Mouse (Mus musculus): ENCODE results near the gene Gtf2a1. TPM values are rescaled to one million over a fixed set of nuclear protein-coding genes. Genes with fewer than 3 reads are reported as not detected.

The Gtf2a1 gene
- 50.1 and 57.8 TPM in 2 replicates for polyA plus RNA-seq (2014; fragmentation: Nextera tagmentation; extraction: Ambion mirVana)

DNA sequence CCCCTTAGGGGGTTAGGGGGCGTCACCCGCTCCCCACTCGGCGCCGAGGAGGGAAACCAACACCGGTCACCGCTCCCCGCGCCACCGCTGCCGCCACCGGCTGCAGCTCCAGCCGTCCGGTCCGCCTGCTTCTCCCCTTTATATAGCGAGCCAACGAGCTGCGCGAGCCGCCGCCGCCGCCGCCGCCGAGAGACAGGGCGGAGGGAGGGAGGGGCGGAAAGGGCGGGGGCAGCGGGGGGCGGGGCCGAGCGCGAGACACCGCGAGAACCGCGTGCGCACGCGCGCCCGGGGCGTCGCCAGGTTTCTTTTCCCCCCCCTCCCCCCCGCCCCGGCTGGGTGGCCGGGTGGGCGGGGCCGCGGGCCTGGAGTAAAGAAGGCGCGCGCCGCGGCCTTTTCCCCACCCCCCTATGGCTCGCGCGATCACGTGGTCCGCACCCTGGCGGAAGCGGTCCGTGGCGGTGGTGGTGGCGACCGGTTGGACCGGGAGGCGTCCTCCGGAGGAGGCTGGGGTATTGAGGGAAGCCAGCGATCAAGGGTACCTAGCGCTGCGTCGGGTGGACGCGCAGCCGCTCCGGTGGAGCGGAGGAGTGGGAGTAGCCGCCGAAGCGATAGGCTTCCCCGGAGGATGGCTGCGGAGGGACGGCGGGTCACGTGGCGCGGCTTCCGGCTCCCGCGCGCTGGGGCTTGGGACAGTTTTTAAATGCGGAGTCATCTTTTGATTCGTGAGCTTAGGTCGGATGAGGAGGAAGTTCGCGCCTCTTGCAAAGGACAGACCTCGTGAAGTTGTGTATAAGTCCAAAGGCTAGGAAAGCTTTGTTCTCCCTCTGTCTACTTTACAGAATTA lies at the start of gene Gtf2a1:
Gene Gtf2a1 (minus strand): TSS at position 641 of the 844 bp plus-strand sequence.
- peak within 1 kb of the TSS; percentile 100 for H3K27ac ChIP-seq
- H3K27me3 ChIP-seq (ENCODE audit: control insufficient read depth, insufficient read depth, low read length) = no peaks in the 10 kb centered on the region
- peak within 1 kb of the TSS; percentile 95 for H3K4me3 ChIP-seq (replicated peaks; ENCODE audit: low read length)
- H3K4me2 ChIP-seq (replicated peaks) = peak within 1 kb of the TSS; percentile 82
- H3K9ac ChIP-seq = peak within 1 kb of the TSS; percentile 100
- WGBS = under 1% methylated on average over 69 of the region's 99 CpGs
- peak; percentile 97 for DNase-seq (ENCODE audit: low spot score)
- H3K4me1 ChIP-seq (replicated peaks; ENCODE audit: control insufficient read depth, insufficient read depth, low read length) = peaks cover 18% of the 10 kb centered on the region
- no peaks in the 10 kb centered on the region for H3K9me3 ChIP-seq (ENCODE audit: control insufficient read depth, low read length)
- peaks cover 9% of the 10 kb centered on the region for H3K36me3 ChIP-seq (replicated peaks; ENCODE audit: control insufficient read depth, insufficient read depth)
- peak; percentile 85 for ATAC-seq (ENCODE audit: low FRiP score)

DNA sequence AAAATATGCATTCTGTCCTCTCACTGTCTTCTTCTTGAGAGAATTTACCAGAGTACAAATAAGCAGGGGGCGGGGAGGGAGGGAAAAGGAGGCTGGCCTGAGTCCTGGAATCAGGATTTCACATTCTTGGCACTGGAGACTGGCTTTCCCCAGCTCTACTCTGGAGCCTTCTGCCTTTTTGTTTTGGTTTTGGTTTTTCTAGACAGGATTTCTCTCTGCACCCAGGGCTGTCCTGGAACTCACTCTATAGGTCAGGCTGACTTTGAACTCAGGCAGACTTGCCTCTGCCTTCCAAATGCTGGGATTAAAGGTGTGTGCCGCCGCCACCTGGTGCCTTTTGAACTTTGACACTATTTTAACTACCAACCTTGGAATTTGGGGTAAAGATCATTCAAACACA lies 48.1 kb upstream of the Gtf2a1 start:
- Histone ChIP-seq H3K27me3 (ENCODE audit: control insufficient read depth, insufficient read depth, low read length) (no peaks in the 10 kb centered on the region), H3K36me3 (replicated peaks; ENCODE audit: control insufficient read depth, insufficient read depth) (no peaks in the 10 kb centered on the region), H3K4me1 (replicated peaks; ENCODE audit: control insufficient read depth, insufficient read depth, low read length) (peaks cover 23% of the 10 kb centered on the region; the same call in 1 of the 2 replicates), H3K9me3 (ENCODE audit: control insufficient read depth, low read length) (no peaks in the 10 kb centered on the region), H3K27ac (no peak overlapping the region), H3K4me2 (replicated peaks) (no peak overlapping the region), H3K4me3 (replicated peaks; ENCODE audit: low read length) (no peak overlapping the region), H3K9ac (no peak overlapping the region)
- ATAC-seq (ENCODE audit: low FRiP score) (no peak), DNase-seq (ENCODE audit: low spot score) (no peak)
- 86% methylated on average over 3 of the region's 3 CpGs for WGBS

DNA sequence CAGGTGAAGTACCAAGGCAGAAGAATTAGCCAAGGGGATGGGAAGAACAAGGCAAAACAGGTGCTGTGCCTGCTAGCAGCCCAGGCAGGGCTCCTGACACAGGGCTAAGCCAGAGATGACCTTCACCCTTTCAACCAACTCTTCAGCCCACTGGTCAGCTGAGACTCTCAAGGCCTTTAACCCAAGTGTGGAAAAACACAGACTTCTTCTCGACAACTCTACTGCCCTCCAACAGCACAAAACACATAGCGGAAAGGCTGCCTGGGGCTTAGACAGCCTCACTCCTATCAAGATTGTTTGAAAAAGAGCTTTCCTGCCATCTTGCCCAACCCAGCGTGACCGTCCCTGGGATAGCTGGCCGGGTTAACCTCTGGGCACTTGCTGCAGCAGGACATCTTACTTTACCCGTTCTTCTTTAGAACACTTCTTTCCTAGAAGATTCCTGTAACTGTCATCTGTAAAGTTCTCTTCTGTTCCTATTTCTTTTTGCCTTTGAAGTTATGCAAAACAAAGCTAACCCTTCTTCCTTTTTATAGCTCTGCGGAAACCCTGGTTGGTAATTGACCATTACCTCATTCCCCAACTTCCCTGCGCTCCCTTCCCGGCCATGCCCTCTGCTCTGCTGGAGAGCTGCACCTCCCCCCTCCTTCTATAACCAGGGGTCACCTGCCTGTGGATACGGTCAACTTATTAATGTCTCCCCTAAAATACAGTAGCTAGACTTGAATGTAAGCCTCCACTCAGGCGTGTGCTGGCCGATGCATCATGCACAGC lies 47.0 kb upstream of the Gtf2a1 start:
- H3K4me3 ChIP-seq (replicated peaks; ENCODE audit: low read length) = no peak overlapping the region
- H3K27ac ChIP-seq = no peak overlapping the region
- 76% methylated on average over 12 of the region's 12 CpGs for WGBS
- no peak overlapping the region for H3K4me2 ChIP-seq (replicated peaks)
- no peak overlapping the region for H3K9ac ChIP-seq
- DNase-seq (ENCODE audit: low spot score) (no peak), ATAC-seq (ENCODE audit: low FRiP score) (no peak)
- peaks cover 14% of the 10 kb centered on the region; the same call in 1 of the 2 replicates for H3K4me1 ChIP-seq (replicated peaks; ENCODE audit: control insufficient read depth, insufficient read depth, low read length)
- 0 out of 2 replicates have a peak, but pooled peaks cover 2% of the 10 kb centered on the region for H3K9me3 ChIP-seq (ENCODE audit: control insufficient read depth, low read length)
- H3K27me3 ChIP-seq (ENCODE audit: control insufficient read depth, insufficient read depth, low read length) = no peaks in the 10 kb centered on the region
- H3K36me3 ChIP-seq (replicated peaks; ENCODE audit: control insufficient read depth, insufficient read depth) = no peaks in the 10 kb centered on the region

- Histone ChIP-seq H3K36me3 (replicated peaks; ENCODE audit: control insufficient read depth, insufficient read depth) (no peaks in the 10 kb centered on the region), H3K9me3 (ENCODE audit: control insufficient read depth, low read length) (no peaks in the 10 kb centered on the region), H3K27me3 (ENCODE audit: control insufficient read depth, insufficient read depth, low read length) (no peaks in the 10 kb centered on the region), H3K9ac (no peak overlapping the region), H3K27ac (no peak overlapping the region), H3K4me1 (replicated peaks; ENCODE audit: control insufficient read depth, insufficient read depth, low read length) (no peaks in the 10 kb centered on the region), H3K4me3 (replicated peaks; ENCODE audit: low read length) (no peak overlapping the region), H3K4me2 (replicated peaks) (no peak overlapping the region)
- no peak for DNase-seq (ENCODE audit: low spot score)
- ATAC-seq (ENCODE audit: low FRiP score) = no peak
- 88% methylated on average over 5 of the region's 5 CpGs for WGBS
These were observed 36.2 kb upstream of the Gtf2a1 start for GRCm38 (mm10) chr12:91626482-91626881.

DNA sequence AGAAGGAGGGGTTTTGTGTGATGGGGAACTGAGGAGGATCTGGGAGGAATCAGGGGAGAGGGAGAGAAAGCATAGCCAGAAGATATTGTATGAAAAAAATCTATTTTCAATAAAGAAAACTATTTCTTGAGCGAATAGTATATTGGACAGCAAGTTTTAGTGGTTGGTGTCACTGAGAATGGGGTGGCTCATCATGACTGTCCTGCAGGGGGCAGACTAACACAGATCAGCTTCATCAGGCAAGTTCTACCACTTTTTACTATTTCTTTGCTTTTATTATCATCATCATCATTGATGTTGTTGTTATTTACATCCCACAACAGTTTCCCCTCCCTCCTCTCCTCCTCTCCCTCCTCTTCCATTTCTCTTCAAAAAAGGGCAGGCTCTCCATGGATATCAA lies 34.7 kb upstream of the Gtf2a1 start:
- Histone ChIP-seq H3K27ac (no peak overlapping the region), H3K4me3 (replicated peaks; ENCODE audit: low read length) (no peak overlapping the region), H3K4me1 (replicated peaks; ENCODE audit: control insufficient read depth, insufficient read depth, low read length) (no peaks in the 10 kb centered on the region), H3K9ac (no peak overlapping the region), H3K36me3 (replicated peaks; ENCODE audit: control insufficient read depth, insufficient read depth) (no peaks in the 10 kb centered on the region), H3K4me2 (replicated peaks) (no peak overlapping the region), H3K9me3 (ENCODE audit: control insufficient read depth, low read length) (no peaks in the 10 kb centered on the region), H3K27me3 (ENCODE audit: control insufficient read depth, insufficient read depth, low read length) (no peaks in the 10 kb centered on the region)
- ATAC-seq (ENCODE audit: low FRiP score) (no peak), DNase-seq (ENCODE audit: low spot score) (no peak)
- 85% methylated on average over 1 of the region's 1 CpGs for WGBS

DNA sequence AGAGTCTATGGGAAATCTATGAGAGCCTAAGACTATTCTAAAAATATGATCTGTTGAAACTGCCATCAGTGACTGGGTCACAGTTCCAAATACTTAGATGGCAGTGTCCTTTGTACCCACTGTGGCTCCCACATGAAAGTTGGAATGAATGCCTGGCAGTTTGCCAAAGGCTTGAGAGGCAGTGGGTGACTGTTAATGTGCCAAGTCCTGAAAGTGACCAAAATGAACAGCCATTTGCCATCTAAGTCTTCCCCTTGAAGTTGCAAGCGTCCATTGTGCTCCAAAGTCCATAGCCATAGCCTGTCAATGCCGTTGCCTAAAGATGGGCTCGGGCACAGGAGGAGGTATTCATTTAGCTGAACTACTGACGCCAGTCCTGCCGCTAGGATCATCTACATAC lies 19.1 kb upstream of the Gtf2a1 start:
- DNase-seq (ENCODE audit: low spot score) (peak; percentile 35), ATAC-seq (ENCODE audit: low FRiP score) (no peak; the same call in 1 of the 2 replicates)

GRCm38 (mm10) chr12:91607678-91608077 lies 17.4 kb upstream of the Gtf2a1 start:
- Histone ChIP-seq H3K4me2 (replicated peaks) (no peak overlapping the region), H3K4me1 (replicated peaks; ENCODE audit: control insufficient read depth, insufficient read depth, low read length) (no peaks in the 10 kb centered on the region), H3K27ac (no peak overlapping the region), H3K9me3 (ENCODE audit: control insufficient read depth, low read length) (no peaks in the 10 kb centered on the region), H3K36me3 (replicated peaks; ENCODE audit: control insufficient read depth, insufficient read depth) (no peaks in the 10 kb centered on the region), H3K4me3 (replicated peaks; ENCODE audit: low read length) (no peak overlapping the region), H3K27me3 (ENCODE audit: control insufficient read depth, insufficient read depth, low read length) (no peaks in the 10 kb centered on the region), H3K9ac (no peak overlapping the region)
- DNase-seq (ENCODE audit: low spot score) (no peak), ATAC-seq (ENCODE audit: low FRiP score) (no peak)
- 13% methylated on average over 7 of the region's 7 CpGs for WGBS

More for the DNA sequence above, 19.1 kb upstream of the Gtf2a1 start:
- Histone ChIP-seq H3K36me3 (replicated peaks; ENCODE audit: control insufficient read depth, insufficient read depth) (no peaks in the 10 kb centered on the region), H3K27me3 (ENCODE audit: control insufficient read depth, insufficient read depth, low read length) (no peaks in the 10 kb centered on the region), H3K4me3 (replicated peaks; ENCODE audit: low read length) (no peak overlapping the region), H3K9me3 (ENCODE audit: control insufficient read depth, low read length) (no peaks in the 10 kb centered on the region), H3K4me2 (replicated peaks) (no peak overlapping the region), H3K4me1 (replicated peaks; ENCODE audit: control insufficient read depth, insufficient read depth, low read length) (no peaks in the 10 kb centered on the region), H3K27ac (no peak overlapping the region), H3K9ac (no peak overlapping the region)
- WGBS = 63% methylated on average over 5 of the region's 5 CpGs

DNA sequence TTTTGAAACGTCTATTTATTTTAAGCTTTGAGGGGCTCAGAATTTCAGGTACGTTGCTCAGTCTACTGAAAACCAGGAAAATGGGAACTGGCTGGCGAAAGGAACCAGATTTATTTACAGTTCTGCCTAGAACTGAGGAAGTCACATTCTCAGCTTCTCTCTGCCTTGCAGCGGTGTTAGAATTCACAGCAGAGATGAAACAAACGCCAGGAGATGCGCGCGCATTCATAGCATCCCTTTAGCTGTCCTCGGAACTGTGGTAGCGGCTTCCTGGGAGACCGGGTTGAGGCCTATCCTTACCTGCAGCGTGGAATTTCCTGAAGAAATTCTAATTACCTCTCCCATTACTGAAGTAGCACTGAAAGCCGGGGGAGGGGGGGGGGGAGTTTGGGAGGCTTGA lies 16.4 kb upstream of the Gtf2a1 start:
- Histone ChIP-seq H3K9ac (no peak overlapping the region), H3K27ac (no peak overlapping the region), H3K4me3 (replicated peaks; ENCODE audit: low read length) (no peak overlapping the region), H3K4me2 (replicated peaks) (no peak overlapping the region), H3K9me3 (ENCODE audit: control insufficient read depth, low read length) (no peaks in the 10 kb centered on the region), H3K27me3 (ENCODE audit: control insufficient read depth, insufficient read depth, low read length) (no peaks in the 10 kb centered on the region), H3K36me3 (replicated peaks; ENCODE audit: control insufficient read depth, insufficient read depth) (no peaks in the 10 kb centered on the region), H3K4me1 (replicated peaks; ENCODE audit: control insufficient read depth, insufficient read depth, low read length) (no peaks in the 10 kb centered on the region)
- DNase-seq (ENCODE audit: low spot score) (no peak), ATAC-seq (ENCODE audit: low FRiP score) (no peak)
- 92% methylated on average over 13 of the region's 13 CpGs for WGBS

DNA sequence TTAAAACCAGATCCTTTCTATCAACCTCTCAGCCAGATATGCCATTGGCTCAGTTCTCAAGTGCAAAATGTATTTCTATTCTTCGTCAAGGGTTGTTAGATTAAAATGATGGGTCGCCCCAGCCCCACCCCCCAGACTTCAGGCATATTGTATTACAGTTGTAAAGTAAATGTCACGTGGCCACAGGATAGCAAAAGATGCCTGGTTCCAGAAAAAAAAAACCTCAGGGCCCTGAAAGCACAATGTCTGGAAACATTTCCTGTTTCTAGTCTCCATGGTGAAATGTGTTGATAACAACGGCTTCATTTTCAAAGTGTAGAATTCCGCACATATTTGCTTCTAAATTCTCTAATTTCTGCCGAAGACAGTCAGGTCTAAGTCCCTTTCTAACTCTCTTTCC lies 14.3 kb upstream of the Gtf2a1 start:
- Histone ChIP-seq H3K27ac (no peak overlapping the region), H3K9me3 (ENCODE audit: control insufficient read depth, low read length) (no peaks in the 10 kb centered on the region), H3K4me2 (replicated peaks) (no peak overlapping the region), H3K27me3 (ENCODE audit: control insufficient read depth, insufficient read depth, low read length) (no peaks in the 10 kb centered on the region), H3K4me3 (replicated peaks; ENCODE audit: low read length) (no peak overlapping the region), H3K36me3 (replicated peaks; ENCODE audit: control insufficient read depth, insufficient read depth) (no peaks in the 10 kb centered on the region), H3K4me1 (replicated peaks; ENCODE audit: control insufficient read depth, insufficient read depth, low read length) (no peaks in the 10 kb centered on the region), H3K9ac (no peak overlapping the region)
- no peak for ATAC-seq (ENCODE audit: low FRiP score)
- DNase-seq (ENCODE audit: low spot score) = no peak
- WGBS = 77% methylated on average over 6 of the region's 6 CpGs

Data from hindbrain, embryonic 14.5 days (tissue).